Mouse (Mus musculus) hindlimb bud, embryonic 11.5 days (tissue): ENCODE measurements around the gene Smpdl3a.

ENCODE experiments used
- DNase-seq: peaks from one replicate; pipeline ENCODE4 v3.0.0-alpha.2; 2012; ENCODE audit warnings: low read depth, low spot score; ENCODE audit errors: extremely low spot score

Gene Smpdl3a

GRCm38 (mm10) chr10:57815869-57816268, 21.7 kb downstream of the Smpdl3a start:
- no peak for DNase-seq

- no peak for DNase-seq
Observed at GRCm38 (mm10) chr10:57819209-57819608, 25.1 kb downstream of the Smpdl3a start.

GRCm38 (mm10) chr10:57822473-57822872, 28.3 kb downstream of the Smpdl3a start:
- no peak for DNase-seq

- DNase-seq: no peak
Observed at GRCm38 (mm10) chr10:57828649-57829048, 34.5 kb downstream of the Smpdl3a start.

GRCm38 (mm10) chr10:57829621-57830020, 35.5 kb downstream of the Smpdl3a start:
- DNase-seq: no peak

- no peak for DNase-seq
Observed at GRCm38 (mm10) chr10:57835094-57835493, 41.0 kb downstream of the Smpdl3a start.

GRCm38 (mm10) chr10:57835982-57836381, 41.8 kb downstream of the Smpdl3a start:
- no peak for DNase-seq

- peak; percentile 33 for DNase-seq
Observed at GRCm38 (mm10) chr10:57841638-57842509, 47.7 kb downstream of the Smpdl3a start.

- DNase-seq: peak; percentile 58
Observed at GRCm38 (mm10) chr10:57847916-57848682, 54.0 kb downstream of the Smpdl3a start.
